13 mouse cellular contexts compared by ENCODE assay signal in genomic region chr2:49417018-49417604, GRCm38 (mm10). TPM values are rescaled to one million over a fixed set of nuclear protein-coding genes. Genes with fewer than 3 reads are reported as not detected.
DNase-seq lines count a peak whose midpoint lies in the region; ATAC-seq lines count a peak whose summit lies in the region.
"Had no signal": no experiment of that assay in that cellular context is flagged by ENCODE, and none has a peak within 500 bp of the region (broad histone marks: within the 10 kb centered on the region; RNA-seq: fewer than 3 reads in every experiment).

No protein-coding gene starts in this region.

- 67% methylated on average over 10 of the region's 10 CpGs for WGBS in heart, embryonic 10.5 days

- H3K36me3 ChIP-seq in heart, embryonic 10.5 days, result no peaks in the 10 kb centered on the region
- H3K36me3 ChIP-seq: lung, embryonic 15.5 days had no signal

- peak; percentile 93 for DNase-seq in heart, adult 11 months
- DNase-seq in heart, embryonic 10.5 days (ENCODE audit: low spot score), result no peak
- peak; percentile 72 to 73 for DNase-seq in B cell, adult 2 months
- DNase-seq in urinary bladder, adult 18-20 months (ENCODE audit: low spot score in 2 of 2), result no peak
- no peak for DNase-seq in cerebellum, postnatal 36 days
- no peak for DNase-seq in gastrocnemius, postnatal 25 days
- DNase-seq: cerebellum, postnatal 25 days; heart, postnatal 14 days; layer of hippocampus, postnatal 36 days had no signal

- no peaks in the 10 kb centered on the region for H3K4me1 ChIP-seq in heart, embryonic 10.5 days
- H3K4me1 ChIP-seq: forebrain, embryonic 13.5 days; lung, embryonic 15.5 days had no signal

- no peak overlapping the region for H3K27ac ChIP-seq in heart, embryonic 10.5 days
- H3K27ac ChIP-seq: forebrain, embryonic 13.5 days; lung, embryonic 15.5 days had no signal

- no peak overlapping the region for H3K4me3 ChIP-seq in heart, embryonic 10.5 days
- H3K4me3 ChIP-seq: forebrain, embryonic 13.5 days; lung, embryonic 15.5 days had no signal

- H3K27me3 ChIP-seq in heart, embryonic 10.5 days (ENCODE audit: insufficient read depth, poor library complexity, severe bottlenecking), result no peaks in the 10 kb centered on the region
- H3K27me3 ChIP-seq: forebrain, embryonic 13.5 days; lung, embryonic 15.5 days had no signal

- H3K9me3 ChIP-seq in heart, embryonic 10.5 days, result no peaks in the 10 kb centered on the region
- H3K9me3 ChIP-seq: forebrain, embryonic 13.5 days; lung, embryonic 15.5 days had no signal

- ATAC-seq in hematopoietic stem cell, adult 5-6 weeks (replicated peaks in 1 of 2; ENCODE audit: insufficient read depth in 1 of 2, low FRiP score in 2 of 2, low TSS enrichment in 1 of 2, low read depth in 1 of 2, poor library complexity in 2 of 2, severe bottlenecking in 2 of 2), result peak; percentile 91 to 95
- peak; percentile 90 for ATAC-seq in neutrophil, adult 5-6 weeks (ENCODE audit: extremely low read depth, insufficient number of reproducible peaks, low FRiP score, poor library complexity, severe bottlenecking)
- ATAC-seq: forebrain, embryonic 13.5 days had no signal

RNA-seq across cellular contexts. Expression of gene Epc2, which starts 34.2 kb away (rescaled TPM):
- polyA plus RNA-seq in heart, embryonic 10.5 days (2016; fragmentation: Nextera tagmentation; extraction: Ambion mirVana), result 4.8 and 5.4 TPM in 2 replicates
- 58.7 and 69.3 TPM in 2 replicates for total RNA-seq in hematopoietic stem cell, adult 5-6 weeks (2017)
- 71.0 and 83.7 TPM in 2 replicates for total RNA-seq in neutrophil, adult 5-6 weeks (2017)
- 10 to 100 TPM; 10.9 to 11.9 TPM for total RNA-seq in gastrocnemius, postnatal 25 days (2021)

Comparison
In these comparisons a context has a peak if more than half of its experiments do, and no peak if none do; other contexts are left out.
1. DNase-seq: peak in heart, adult 11 months (single experiment) and B cell, adult 2 months (2 of 2); none in heart, embryonic 10.5 days (single experiment), urinary bladder, adult 18-20 months (0 of 2), cerebellum, postnatal 36 days (0 of 2) and gastrocnemius, postnatal 25 days (single experiment).